Mouse (Mus musculus) spleen, adult 2 months (tissue): ENCODE data around the gene Gm20388.

Experiments used
- CTCF ChIP-seq: fragments of 200-500 bp; IDR thresholded peaks from 2 replicates; pipeline ENCODE4 v1.5.1; 2011; ENCODE audit warnings: mild to moderate bottlenecking, inconsistent platforms; ENCODE audit not compliant: insufficient read depth, insufficient read length, insufficient replicate concordance; ENCODE audit errors: extremely low read depth
- POLR2A ChIP-seq: fragments of 200-500 bp; IDR thresholded peaks from 2 replicates; pipeline ENCODE4 v1.6.1; 2011; ENCODE audit warnings: low read depth, low read length, inconsistent platforms

DNA sequence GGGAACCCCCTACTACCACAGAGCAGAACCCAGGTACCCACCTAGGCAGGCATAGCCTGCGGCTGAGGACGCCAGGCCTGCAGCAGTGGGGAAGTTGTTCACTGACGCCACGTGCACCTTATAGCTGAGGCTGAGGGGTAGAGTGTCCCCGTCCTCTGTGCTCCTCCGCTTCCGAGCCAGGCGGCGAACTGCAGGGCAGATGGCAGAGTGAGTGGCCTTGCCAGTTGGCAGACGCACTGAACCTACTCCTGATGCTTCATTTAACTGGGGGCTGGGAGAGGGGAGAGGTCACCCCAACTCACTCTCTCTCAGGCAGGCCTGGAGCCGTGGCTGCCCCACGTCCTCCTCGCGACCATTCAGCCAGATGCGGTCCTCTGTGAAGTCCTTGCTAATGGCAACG is 2528.7 kb downstream of the Gm20388 start:
- no peak for TF ChIP-seq CTCF
- TF ChIP-seq POLR2A: no peak
